Mouse (Mus musculus): ENCODE data around the gene Cdc26.

GRCm38 (mm10) chr4:62407730-62408582 lies 486 bp downstream of the Cdc26 start:
- no peak for TF ChIP-seq USF1 (IDR thresholded peaks at IDR 0.05; ENCODE audit: low read depth)
- no peak for TF ChIP-seq CTCF (IDR thresholded peaks at IDR 0.05; ENCODE audit: control insufficient read depth, insufficient read depth, insufficient read length)
- no peak for TF ChIP-seq MAX (IDR thresholded peaks at IDR 0.05)
- no peak for TF ChIP-seq MYOG (IDR thresholded peaks at IDR 0.05; ENCODE audit: control insufficient read depth, extremely low read depth, insufficient read length)
- TF ChIP-seq CEBPB (IDR thresholded peaks at IDR 0.05; ENCODE audit: low read depth), result no peak
- TF ChIP-seq MYOD1 (IDR thresholded peaks at IDR 0.05; ENCODE audit: control insufficient read depth, insufficient read length, low read depth), result no peak

All from C2C12 (cell line).